Mouse (Mus musculus) forebrain, postnatal 0 days (tissue): ENCODE data around the gene Lypd4. TPM values are rescaled to one million over a fixed set of nuclear protein-coding genes. Genes with fewer than 3 reads are reported as not detected.
"Not testable (repeated sequence)": the region's sequence is repeated elsewhere in the genome, so short reads cannot be mapped to it uniquely, and the experiment has no call there.

Experiments
- ATAC-seq: fragments of 200-750 bp; cut with Nextera tagmentation; 2 replicates; pipeline ENCODE4 v1.8.0; 2017; ENCODE audit warnings: mild to moderate bottlenecking, moderate library complexity
- DNase-seq: peaks from one replicate; pipeline ENCODE4 v3.0.0-alpha.2; 2015
- H3K27ac ChIP-seq: fragments of 300-500 bp; sonication (generic); 2 replicates; pipeline ENCODE4 v1.5.1; 2014; ENCODE audit warnings: low read depth, mild to moderate bottlenecking, antibody characterized with exemption, low read length, moderate library complexity, mixed read lengths
- H3K27me3 ChIP-seq: fragments of 300-500 bp; sonication (generic); 2 replicates; pipeline ENCODE4 v1.6.1; 2014; ENCODE audit warnings: mild to moderate bottlenecking, low read length, mixed read lengths; ENCODE audit not compliant: insufficient read depth
- H3K36me3 ChIP-seq: fragments of 300-500 bp; sonication (generic); 2 replicates; pipeline ENCODE4 v1.6.1; 2014; ENCODE audit warnings: mild to moderate bottlenecking, moderate library complexity; ENCODE audit not compliant: insufficient read depth
- H3K4me1 ChIP-seq: fragments of 300-500 bp; sonication (generic); 2 replicates; pipeline ENCODE4 v1.6.1; 2014; ENCODE audit warnings: antibody characterized with exemption; ENCODE audit not compliant: insufficient read depth
- H3K4me2 ChIP-seq: fragments of 300-500 bp; sonication (generic); 2 replicates; pipeline ENCODE4 v1.6.1; 2014; ENCODE audit warnings: low read depth, mild to moderate bottlenecking, moderate library complexity
- H3K4me3 ChIP-seq: fragments of 300-500 bp; sonication (generic); 2 replicates; pipeline ENCODE4 v1.5.1; 2014; ENCODE audit warnings: low read depth, low read length, mixed read lengths
- H3K9ac ChIP-seq: fragments of 300-500 bp; sonication (generic); 2 replicates; pipeline ENCODE4 v1.6.1; 2014; ENCODE audit warnings: mild to moderate bottlenecking
- H3K9me3 ChIP-seq: fragments of 300-500 bp; sonication (generic); 2 replicates; pipeline ENCODE4 v1.6.1; 2016; ENCODE audit warnings: low read length
- CTCF ChIP-seq: sonication (generic); IDR thresholded peaks from 2 replicates; pipeline ENCODE4 v1.5.1; 2016; ENCODE audit warnings: antibody characterized with exemption, control low read depth, low read depth
- WGBS: fragments of 180-500 bp; shearing (Covaris S2); extraction: QIAGEN DNeasy Blood & Tissue Kit; methylation state at CpG from one replicate; pipeline ENCODE4 v1.1.7; 2014; 5-methylcytosine and 5-hydroxymethylcytosine counted together
- polyA plus RNA-seq: library from polyadenylated mRNA; unstranded; fragments of >200 nt; fragmentation: Nextera tagmentation; extraction: Ambion mirVana; gene quantifications from 2 replicates; pipeline ENCODE4 v1.2.1, GENCODE M21; 2015
- total RNA-seq: library from RNA; depleted of rRNA; stranded (reverse); fragments of >200 nt; gene quantifications from 2 replicates; pipeline ENCODE4 v1.2.3, GENCODE M21; 2014

Lypd4 gene
- total and polyA plus RNA-seq, 2 experiments from 2014 or later, result not detected

DNA sequence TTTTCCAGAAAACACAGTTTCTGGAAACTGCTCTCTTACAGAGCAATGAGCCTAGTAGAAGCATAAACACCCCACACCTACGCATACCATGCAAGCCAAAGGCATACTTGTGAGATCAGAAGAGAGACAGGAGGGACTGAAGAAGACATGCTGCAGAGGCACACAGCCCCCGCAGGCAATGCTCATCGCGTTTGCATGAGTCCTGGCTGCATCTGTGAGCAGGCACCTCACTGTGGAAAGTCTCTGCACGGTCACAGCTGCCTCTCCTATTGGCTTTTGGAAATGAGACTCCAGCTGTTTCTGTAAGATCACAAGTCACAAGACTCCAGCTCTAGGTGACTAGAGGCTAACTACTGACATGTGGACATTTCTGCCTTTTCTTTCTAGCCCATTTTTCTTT lies 19.6 kb downstream of the Lypd4 start:
- Histone ChIP-seq H3K4me2 (no peak overlapping the region), H3K4me1 (0 out of 2 replicates have a peak, but pooled peaks cover 6% of the 10 kb centered on the region), H3K27me3 (no peaks in the 10 kb centered on the region), H3K4me3 (no peak overlapping the region), H3K27ac (no peak overlapping the region), H3K9ac (no peak overlapping the region), H3K36me3 (no peaks in the 10 kb centered on the region), H3K9me3 (no peaks in the 10 kb centered on the region)
- ATAC-seq (no peak), DNase-seq (peak; percentile 2)
- TF ChIP-seq CTCF, result no peak
- 33% methylated on average over 5 of the region's 5 CpGs for WGBS

DNA sequence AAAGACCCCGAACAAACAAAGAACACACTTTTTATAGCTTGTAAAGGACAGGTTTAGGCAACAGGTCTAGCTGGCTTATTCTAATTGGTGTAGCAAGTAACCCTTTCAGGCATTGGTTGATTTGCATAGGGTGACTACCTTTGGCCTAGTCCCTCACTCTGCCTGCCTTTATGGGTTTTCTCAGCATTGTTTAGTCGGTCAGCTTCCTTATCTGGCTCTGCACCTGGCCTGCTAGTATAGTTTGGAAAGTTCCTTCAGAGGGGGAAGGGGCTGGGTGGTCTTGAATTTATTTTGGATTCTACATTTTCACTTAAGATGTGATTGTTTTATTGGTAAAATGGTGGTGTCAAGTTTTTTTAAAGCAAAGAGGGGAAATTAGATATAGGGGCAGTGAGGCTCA lies 23.2 kb downstream of the Lypd4 start:
- not testable (repeated sequence) for H3K4me2 ChIP-seq, DNase-seq, H3K4me1 ChIP-seq, ATAC-seq, H3K4me3 ChIP-seq, H3K27me3 ChIP-seq, H3K36me3 ChIP-seq, H3K27ac ChIP-seq, H3K9me3 ChIP-seq, H3K9ac ChIP-seq
- 29% methylated on average over 2 of the region's 2 CpGs for WGBS

DNA sequence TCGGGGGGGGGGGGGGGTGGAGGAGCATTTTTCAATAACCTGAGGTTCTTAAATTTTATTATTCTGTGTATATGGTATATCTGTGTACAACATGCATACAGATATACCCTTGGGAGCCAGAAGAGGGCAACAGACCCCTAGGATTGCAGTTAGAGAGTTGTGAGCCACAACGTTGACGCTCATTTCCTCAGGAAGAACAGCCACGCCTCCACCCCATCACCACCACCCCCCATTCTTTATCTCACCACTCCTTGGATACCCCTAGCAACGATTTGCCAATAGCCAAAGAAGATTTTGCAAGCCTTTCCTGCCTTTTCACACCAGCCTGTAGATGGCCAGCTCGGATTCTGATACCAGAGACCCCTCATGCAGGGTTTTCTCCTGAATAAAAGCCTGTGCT lies 24.0 kb downstream of the Lypd4 start:
- ATAC-seq, result peak; percentile 93
- 2% methylated on average over 6 of the region's 6 CpGs for WGBS

DNA sequence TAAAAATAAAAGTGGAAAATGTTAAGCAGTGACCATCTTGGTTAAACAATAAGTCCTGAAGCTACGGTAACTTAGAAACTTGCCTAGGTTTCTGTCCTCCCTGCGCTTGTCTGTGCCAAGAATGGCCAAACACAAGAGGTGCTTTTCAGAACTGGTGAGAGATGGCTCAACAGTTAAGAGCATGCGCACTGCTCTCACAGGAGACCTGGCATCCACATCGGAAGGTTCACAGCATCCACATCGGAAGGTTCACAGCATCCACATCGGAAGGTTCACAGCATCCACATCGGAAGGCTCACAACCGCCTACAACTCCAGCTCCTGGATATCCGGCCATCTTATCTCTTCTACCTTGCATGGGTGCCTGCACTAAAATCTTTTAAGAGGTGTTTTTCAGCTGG lies 24.6 kb downstream of the Lypd4 start:
- H3K9me3 ChIP-seq, result no peaks in the 10 kb centered on the region
- DNase-seq (no peak), ATAC-seq (no peak)
- no peak overlapping the region for H3K9ac ChIP-seq
- H3K36me3 ChIP-seq, result no peaks in the 10 kb centered on the region
- TF ChIP-seq CTCF, result no peak
- H3K4me3 ChIP-seq, result no peak overlapping the region
- no peaks in the 10 kb centered on the region for H3K27me3 ChIP-seq
- H3K4me1 ChIP-seq, result 0 out of 2 replicates have a peak, but pooled peaks cover 6% of the 10 kb centered on the region
- no peak overlapping the region for H3K27ac ChIP-seq
- WGBS, result 89% methylated on average over 9 of the region's 9 CpGs
- H3K4me2 ChIP-seq, result no peak overlapping the region

More for the DNA sequence above, 24.0 kb downstream of the Lypd4 start:
- Histone ChIP-seq H3K4me3 (no peak overlapping the region), H3K4me2 (no peak overlapping the region), H3K9ac (no peak overlapping the region), H3K27ac (no peak overlapping the region), H3K4me1 (0 out of 2 replicates have a peak, but pooled peaks cover 6% of the 10 kb centered on the region), H3K9me3 (no peaks in the 10 kb centered on the region), H3K36me3 (no peaks in the 10 kb centered on the region), H3K27me3 (no peaks in the 10 kb centered on the region)
- DNase-seq, result peak; percentile 64
- peak; percentile 47; the same call in 1 of the 2 replicates for TF ChIP-seq CTCF

DNA sequence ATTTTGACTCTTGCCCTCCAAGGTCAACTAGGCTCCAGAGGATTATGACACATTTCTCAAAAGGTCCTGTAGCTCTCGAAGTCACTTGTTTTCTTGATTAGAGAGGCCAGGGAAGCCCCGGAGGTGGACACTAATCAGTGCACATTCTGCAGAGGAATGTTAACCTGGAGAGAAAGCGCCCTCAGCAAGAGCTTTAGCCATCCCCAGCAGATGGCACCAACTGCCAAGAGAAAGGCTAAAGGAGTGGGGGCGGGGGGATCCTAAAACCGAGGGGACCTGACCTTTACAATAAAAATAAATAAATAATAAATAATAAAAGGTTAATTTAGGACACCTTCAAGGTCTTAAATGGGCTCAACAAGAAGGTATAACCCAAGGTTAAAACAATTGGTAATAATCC lies 25.6 kb downstream of the Lypd4 start:
- Histone ChIP-seq H3K9me3 (no peaks in the 10 kb centered on the region), H3K27ac (no peak overlapping the region), H3K4me2 (no peak overlapping the region), H3K36me3 (no peaks in the 10 kb centered on the region), H3K4me3 (no peak overlapping the region), H3K4me1 (0 out of 2 replicates have a peak, but pooled peaks cover 6% of the 10 kb centered on the region), H3K27me3 (no peaks in the 10 kb centered on the region), H3K9ac (no peak overlapping the region)
- DNase-seq (no peak), ATAC-seq (no peak)
- 42% methylated on average over 5 of the region's 5 CpGs for WGBS
- TF ChIP-seq CTCF, result no peak

DNA sequence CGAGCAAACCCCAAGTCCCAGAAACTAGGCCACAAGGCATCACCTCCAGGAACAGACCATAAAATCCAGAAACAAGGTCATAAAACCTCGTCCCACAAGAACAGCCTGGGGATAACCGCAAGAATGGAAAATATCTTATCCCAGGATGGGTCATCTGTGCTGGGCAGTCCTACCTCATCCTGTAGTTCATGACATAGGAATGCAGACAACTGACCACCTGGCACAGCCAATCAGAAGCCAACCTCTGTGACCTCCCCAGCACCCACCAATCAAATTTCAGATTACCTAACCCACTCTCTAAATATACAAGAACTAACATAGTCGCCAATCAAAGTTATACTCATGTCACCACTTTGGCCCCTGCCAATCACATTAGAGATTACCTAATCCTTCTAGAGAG lies 28.7 kb downstream of the Lypd4 start:
- no peaks in the 10 kb centered on the region for H3K9me3 ChIP-seq
- H3K4me1 ChIP-seq, result 0 out of 2 replicates have a peak, but pooled peaks cover 3% of the 10 kb centered on the region
- H3K27ac ChIP-seq, result no peak overlapping the region
- no peak overlapping the region for H3K4me3 ChIP-seq
- H3K36me3 ChIP-seq, result no peaks in the 10 kb centered on the region
- no peaks in the 10 kb centered on the region for H3K27me3 ChIP-seq
- 73% methylated on average over 4 of the region's 4 CpGs for WGBS
- no peak overlapping the region for H3K4me2 ChIP-seq
- no peak overlapping the region for H3K9ac ChIP-seq
- no peak for TF ChIP-seq CTCF
- DNase-seq, result no peak
- ATAC-seq, result no peak

DNA sequence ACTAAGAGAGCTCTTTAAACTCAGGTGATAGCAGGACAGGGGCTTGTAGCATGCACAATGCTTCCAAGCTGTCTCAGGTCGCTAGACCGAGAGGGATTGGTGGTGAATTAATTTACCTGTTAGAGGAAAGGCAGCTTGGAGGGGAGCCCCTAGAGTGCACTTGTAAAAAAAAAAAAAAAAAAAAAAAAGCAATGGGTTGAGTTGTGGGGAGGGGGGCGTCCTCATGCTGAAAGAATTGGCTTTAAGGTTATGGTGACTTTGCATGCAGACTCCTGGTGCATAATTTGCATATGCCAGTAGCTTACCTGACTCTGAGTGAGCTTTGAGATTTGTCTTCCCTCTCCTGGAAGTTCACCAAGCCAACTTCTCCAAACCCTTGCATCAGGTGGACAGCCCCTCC lies 29.4 kb downstream of the Lypd4 start:
- no peak overlapping the region for H3K4me3 ChIP-seq
- no peak overlapping the region for H3K9ac ChIP-seq
- H3K36me3 ChIP-seq, result no peaks in the 10 kb centered on the region
- no peak for DNase-seq
- H3K9me3 ChIP-seq, result no peaks in the 10 kb centered on the region
- H3K4me2 ChIP-seq, result no peak overlapping the region
- ATAC-seq, result no peak
- no peaks in the 10 kb centered on the region for H3K27me3 ChIP-seq
- H3K27ac ChIP-seq, result no peak overlapping the region
- 57% methylated on average over 3 of the region's 3 CpGs for WGBS
- no peak for TF ChIP-seq CTCF
- no peaks in the 10 kb centered on the region for H3K4me1 ChIP-seq

DNA sequence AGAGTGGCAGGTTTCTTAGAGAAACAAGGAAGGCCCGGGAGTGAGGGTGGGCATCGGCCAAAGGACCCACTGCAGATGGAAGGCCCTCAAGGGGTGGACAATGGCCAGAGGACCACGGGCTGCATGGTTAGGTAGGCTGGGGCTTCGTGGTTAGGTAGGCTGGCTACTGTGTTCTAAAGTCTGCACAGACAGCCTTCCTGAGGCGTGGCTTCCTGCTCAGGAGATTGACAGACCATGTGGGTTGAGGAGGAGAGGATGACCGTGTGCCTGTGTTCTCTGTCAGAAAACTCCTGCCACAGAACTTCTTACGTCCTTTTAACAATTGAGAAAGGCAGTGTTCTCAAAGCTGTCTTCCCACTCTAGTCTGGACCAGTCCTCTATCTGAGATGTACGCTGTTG lies 30.3 kb downstream of the Lypd4 start:
- Histone ChIP-seq H3K4me2 (no peak overlapping the region), H3K4me1 (no peaks in the 10 kb centered on the region), H3K9ac (no peak overlapping the region), H3K27me3 (no peaks in the 10 kb centered on the region), H3K27ac (no peak overlapping the region), H3K4me3 (no peak overlapping the region), H3K9me3 (no peaks in the 10 kb centered on the region), H3K36me3 (no peaks in the 10 kb centered on the region)
- 86% methylated on average over 8 of the region's 8 CpGs for WGBS
- DNase-seq (no peak), ATAC-seq (no peak)
- TF ChIP-seq CTCF, result no peak

DNA sequence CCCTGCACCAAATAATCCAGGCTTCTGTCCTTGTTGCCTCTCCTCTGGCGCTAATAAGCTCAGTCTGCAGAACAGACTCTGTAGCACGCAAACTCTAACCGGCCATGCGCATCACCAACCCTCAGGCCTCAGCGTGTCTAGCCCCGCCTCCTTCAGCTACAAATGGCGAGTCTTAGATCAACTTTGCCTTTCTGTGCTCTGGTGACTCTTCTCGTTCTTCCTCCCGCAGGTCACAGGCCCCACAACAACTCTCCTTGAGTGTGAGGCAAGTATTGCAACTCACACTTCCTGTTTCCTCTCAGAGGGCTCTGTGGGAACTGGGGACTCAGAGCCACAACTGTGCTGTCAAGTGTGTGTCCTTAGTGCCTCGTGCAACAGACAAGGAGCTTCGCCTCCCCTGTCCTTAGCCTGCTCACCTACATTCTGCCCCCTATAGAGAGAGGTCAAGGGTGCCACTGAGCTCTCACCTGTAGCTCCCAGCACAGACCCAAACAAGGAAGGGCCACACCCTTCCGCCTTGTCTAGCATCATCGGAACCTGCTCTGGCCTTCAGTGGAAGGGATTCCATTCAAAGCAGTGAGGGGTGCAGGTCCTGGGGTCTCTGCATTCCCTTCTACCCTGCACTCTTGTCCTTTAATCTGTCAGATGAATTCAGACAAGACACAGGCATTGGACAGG lies 30.9 kb downstream of the Lypd4 start:
- H3K36me3 ChIP-seq, H3K27me3 ChIP-seq, H3K9me3 ChIP-seq, H3K4me3 ChIP-seq, H3K4me2 ChIP-seq, ATAC-seq, H3K4me1 ChIP-seq, H3K9ac ChIP-seq, DNase-seq, H3K27ac ChIP-seq: not testable (repeated sequence)
- 76% methylated on average over 12 of the region's 13 CpGs for WGBS
